Mouse (Mus musculus) G1E (cell line): Measurements from ENCODE around the gene Dnajc16. TPM values are rescaled to one million over a fixed set of nuclear protein-coding genes. Genes with fewer than 3 reads are reported as not detected.

ENCODE experiments used
- ATAC-seq: 2 replicates; pipeline ENCODE4 v1.8.0; 2016; ENCODE audit warnings: mild to moderate bottlenecking; ENCODE audit not compliant: insufficient number of reproducible peaks, poor library complexity, low FRiP score, severe bottlenecking; ENCODE audit errors: extremely low read depth
- DNase-seq: peaks from one replicate; pipeline ENCODE4 v3.0.0; 2012; ENCODE audit warnings: low spot score
- H3K27me3 ChIP-seq: 2 replicates; pipeline ENCODE4 v1.6.1; 2012; ENCODE audit warnings: mild to moderate bottlenecking, low read length, inconsistent platforms; ENCODE audit not compliant: insufficient read depth
- H3K36me3 ChIP-seq: replicated peaks from 2 replicates; pipeline ENCODE3; 2012; ENCODE audit warnings: mild to moderate bottlenecking, inconsistent platforms
- H3K4me1 ChIP-seq: 2 replicates; pipeline ENCODE4 v1.6.1; 2012; ENCODE audit warnings: low read depth, low read length, inconsistent platforms, mixed read lengths; ENCODE audit not compliant: insufficient read depth
- H3K4me3 ChIP-seq: 2 replicates; pipeline ENCODE4 v1.5.1; 2012; ENCODE audit warnings: low read depth, mild to moderate bottlenecking, inconsistent platforms, low read length, moderate library complexity, mixed read lengths
- H3K9me3 ChIP-seq: replicated peaks from 2 replicates; pipeline ENCODE4 v1.6.1; 2012; ENCODE audit warnings: inconsistent platforms
- CTCF ChIP-seq: IDR thresholded peaks from 2 replicates; pipeline ENCODE4 v1.5.1; 2012; ENCODE audit warnings: low read depth, low read length, inconsistent platforms, mixed read lengths
- GATA1 ChIP-seq: IDR thresholded peaks from 2 replicates; pipeline ENCODE4 v1.6.1; 2012; ENCODE audit warnings: borderline replicate concordance, low read length, inconsistent platforms, mixed read lengths
- GATA2 ChIP-seq: IDR thresholded peaks from 2 replicates; pipeline ENCODE4 v1.6.1; 2012; ENCODE audit warnings: low read depth, low read length, inconsistent platforms, borderline replicate concordance
- POLR2AphosphoS5 ChIP-seq: IDR thresholded peaks from 2 replicates; pipeline ENCODE4 v1.6.1; 2012; ENCODE audit warnings: low read depth, low read length, inconsistent platforms; ENCODE audit not compliant: insufficient replicate concordance
- TAL1 ChIP-seq: conservative IDR thresholded peaks from 2 replicates; pipeline ENCODE4 v1.6.1; 2012; ENCODE audit warnings: low read depth, low read length, inconsistent platforms, mixed read lengths
- polyA plus RNA-seq: library from polyadenylated mRNA; stranded (reverse); fragments of >175 nt; gene quantifications from 2 replicates; pipeline ENCODE4 v1.2.3, GENCODE M21; 2012
- total RNA-seq, 2 experiments: library from RNA; stranded (forward) in 1 of 2; stranded (reverse) in 1 of 2; fragments of 200-1000 nt in 1 of 2; fragments of >200 nt in 1 of 2; fragmentation: Nextera tagmentation in 1 of 2; gene quantifications; 2 replicates each; pipeline ENCODE4 v1.2.3; 2014 to 2017

The Dnajc16 gene
- total and polyA plus RNA-seq, 3 experiments = 2.9 to 10.6 (median 9.9) TPM

DNA sequence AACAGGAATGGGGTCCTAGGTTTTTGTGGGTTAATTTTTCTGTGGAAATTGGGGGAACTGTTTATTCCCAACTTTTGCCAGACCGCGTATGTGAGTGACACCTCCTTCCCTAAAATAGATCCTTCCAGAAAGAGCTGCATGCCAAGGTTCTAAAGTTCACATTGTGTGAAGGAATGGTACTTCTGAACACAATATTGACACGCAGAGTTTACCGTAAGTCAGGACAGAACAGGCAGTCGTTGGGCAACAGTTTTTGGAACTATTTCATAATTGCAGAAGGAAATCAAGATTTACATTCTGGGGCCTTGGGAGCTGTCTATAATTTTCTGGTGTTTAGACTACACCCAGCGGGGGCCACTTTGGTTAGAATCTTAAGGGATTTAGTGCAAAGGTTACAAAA lies 68.8 kb downstream of the Dnajc16 start:
- Histone ChIP-seq H3K9me3 (peaks cover 2% of the 10 kb centered on the region; the same call in 1 of the 2 replicates), H3K36me3 (peaks cover 45% of the 10 kb centered on the region), H3K4me1 (peaks cover 65% of the 10 kb centered on the region), H3K4me3 (peak overlapping the region; percentile 99), H3K27me3 (no peaks in the 10 kb centered on the region)
- TF ChIP-seq GATA2 (no peak), TAL1 (no peak), CTCF (no peak), POLR2AphosphoS5 (no peak), GATA1 (no peak)
- no peak for ATAC-seq
- no peak for DNase-seq

DNA sequence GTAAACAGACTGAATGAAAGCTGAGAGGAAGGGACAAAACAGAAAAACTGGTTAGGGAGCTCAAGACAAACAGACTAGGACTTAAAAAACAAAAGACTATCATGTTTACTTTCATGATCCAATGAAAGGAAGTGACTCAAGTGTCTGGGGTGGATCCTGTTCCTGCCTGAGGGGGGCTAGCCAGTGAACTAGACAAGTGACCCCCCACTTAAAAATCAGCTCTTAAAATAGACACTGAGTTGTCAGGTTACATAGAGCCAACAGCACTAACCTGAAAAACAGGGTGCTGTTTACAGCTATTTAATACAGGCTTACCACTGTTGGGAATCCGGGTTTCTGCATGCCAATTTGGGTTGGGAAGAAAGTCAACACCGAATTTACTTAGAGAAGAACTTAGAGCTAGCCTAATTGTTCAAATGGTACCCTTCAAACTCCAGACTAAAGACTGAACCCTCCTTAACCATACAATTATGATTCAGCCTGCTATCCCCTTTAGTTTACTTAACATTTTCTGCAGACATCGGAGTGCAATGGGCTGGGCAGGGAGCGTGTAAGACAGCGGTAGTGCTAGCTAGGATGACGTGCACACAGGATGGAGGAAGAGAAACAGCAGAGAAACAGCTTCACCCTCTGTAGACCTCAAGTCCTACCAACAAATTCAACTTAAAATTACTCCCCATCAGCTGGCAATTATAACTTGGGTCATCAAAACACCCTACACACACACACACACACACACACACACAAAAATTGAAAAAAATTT lies 69.8 kb downstream of the Dnajc16 start:
- ATAC-seq (no peak), DNase-seq (no peak)
- no peaks in the 10 kb centered on the region for H3K27me3 ChIP-seq
- peaks cover 2% of the 10 kb centered on the region; the same call in 1 of the 2 replicates for H3K9me3 ChIP-seq
- H3K36me3 ChIP-seq = peaks cover 55% of the 10 kb centered on the region
- peaks cover 72% of the 10 kb centered on the region for H3K4me1 ChIP-seq
- peak overlapping the region; percentile 42; the same call in 1 of the 2 replicates for H3K4me3 ChIP-seq
- no peak for TF ChIP-seq TAL1
- TF ChIP-seq GATA1 = no peak
- no peak for TF ChIP-seq GATA2
- no peak for TF ChIP-seq CTCF
- TF ChIP-seq POLR2AphosphoS5 = no peak

DNA sequence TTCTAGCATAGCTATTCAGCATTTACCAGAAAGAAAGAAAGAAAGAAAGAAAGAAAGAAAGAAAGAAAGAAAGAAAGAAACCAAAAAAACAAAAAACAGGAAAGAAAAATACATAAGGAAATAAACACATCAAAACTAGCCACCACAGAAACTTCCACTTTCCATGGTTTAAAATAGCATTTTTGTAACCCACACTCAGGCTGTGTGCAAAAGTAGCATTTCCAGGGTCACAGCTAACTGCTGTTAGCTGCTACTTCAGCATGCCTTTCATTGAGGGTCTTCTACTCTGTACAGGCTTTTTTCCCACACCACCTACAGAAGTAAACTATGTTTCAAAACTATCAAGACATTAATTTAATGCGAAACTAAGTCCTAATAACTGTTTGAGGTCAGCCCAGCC lies 71.4 kb downstream of the Dnajc16 start:
- Histone ChIP-seq H3K9me3 (peaks cover 2% of the 10 kb centered on the region; the same call in 1 of the 2 replicates), H3K36me3 (peaks cover 67% of the 10 kb centered on the region), H3K4me3 (no peak overlapping the region), H3K27me3 (no peaks in the 10 kb centered on the region), H3K4me1 (peaks cover 71% of the 10 kb centered on the region)
- DNase-seq (no peak), ATAC-seq (no peak)
- TF ChIP-seq GATA2 (no peak), POLR2AphosphoS5 (no peak), TAL1 (no peak), CTCF (no peak), GATA1 (no peak)

DNA sequence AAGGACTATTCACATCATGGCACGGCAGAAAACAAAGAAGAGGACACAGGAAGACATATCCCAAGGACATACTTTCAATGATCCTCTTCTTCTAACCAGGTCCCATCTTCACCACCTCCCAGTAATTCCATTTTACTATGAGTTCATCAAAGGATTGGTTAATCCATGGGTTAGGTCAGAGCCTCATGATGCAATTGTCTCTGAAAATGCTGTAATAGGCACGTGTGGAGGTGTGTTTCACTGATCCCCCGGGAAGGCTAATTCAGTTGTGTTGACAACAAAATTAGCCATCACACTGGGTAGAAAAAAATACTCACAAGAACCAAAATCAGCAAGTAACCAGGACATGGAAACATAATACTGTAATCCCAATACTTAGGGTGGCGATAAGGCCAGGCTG lies 73.1 kb downstream of the Dnajc16 start:
- Histone ChIP-seq H3K4me1 (peaks cover 81% of the 10 kb centered on the region), H3K36me3 (peaks cover 80% of the 10 kb centered on the region), H3K4me3 (no peak overlapping the region), H3K9me3 (peaks cover 2% of the 10 kb centered on the region; the same call in 1 of the 2 replicates), H3K27me3 (no peaks in the 10 kb centered on the region)
- ATAC-seq (no peak), DNase-seq (no peak)
- TF ChIP-seq POLR2AphosphoS5 (no peak), GATA1 (no peak), TAL1 (no peak), CTCF (no peak), GATA2 (no peak)

DNA sequence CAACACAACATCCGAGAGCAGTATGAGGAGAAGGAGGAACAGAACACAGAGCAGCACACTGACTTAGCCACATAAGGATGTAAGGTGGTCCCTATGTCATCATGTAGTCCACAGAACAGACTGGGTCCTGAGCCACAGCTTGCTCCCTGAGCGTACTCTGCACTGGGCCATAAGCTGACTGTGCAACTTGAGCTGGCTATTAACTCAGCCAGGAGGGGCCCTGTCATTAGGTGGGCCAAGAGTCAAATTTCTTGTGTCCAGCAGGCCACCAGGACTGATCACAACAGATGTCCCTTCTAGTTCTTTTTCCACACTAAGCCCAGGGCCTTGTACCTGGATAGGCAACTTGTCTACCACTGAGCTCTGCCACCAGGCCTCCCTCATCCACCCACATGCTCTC lies 75.7 kb downstream of the Dnajc16 start:
- Histone ChIP-seq H3K4me1 (peaks cover 80% of the 10 kb centered on the region), H3K4me3 (peak overlapping the region; percentile 49; the same call in 1 of the 2 replicates), H3K27me3 (no peaks in the 10 kb centered on the region), H3K9me3 (no peaks in the 10 kb centered on the region), H3K36me3 (peaks cover 83% of the 10 kb centered on the region)
- TF ChIP-seq GATA2 (no peak), POLR2AphosphoS5 (no peak), CTCF (no peak), TAL1 (no peak), GATA1 (no peak)
- DNase-seq (no peak), ATAC-seq (no peak)

DNA sequence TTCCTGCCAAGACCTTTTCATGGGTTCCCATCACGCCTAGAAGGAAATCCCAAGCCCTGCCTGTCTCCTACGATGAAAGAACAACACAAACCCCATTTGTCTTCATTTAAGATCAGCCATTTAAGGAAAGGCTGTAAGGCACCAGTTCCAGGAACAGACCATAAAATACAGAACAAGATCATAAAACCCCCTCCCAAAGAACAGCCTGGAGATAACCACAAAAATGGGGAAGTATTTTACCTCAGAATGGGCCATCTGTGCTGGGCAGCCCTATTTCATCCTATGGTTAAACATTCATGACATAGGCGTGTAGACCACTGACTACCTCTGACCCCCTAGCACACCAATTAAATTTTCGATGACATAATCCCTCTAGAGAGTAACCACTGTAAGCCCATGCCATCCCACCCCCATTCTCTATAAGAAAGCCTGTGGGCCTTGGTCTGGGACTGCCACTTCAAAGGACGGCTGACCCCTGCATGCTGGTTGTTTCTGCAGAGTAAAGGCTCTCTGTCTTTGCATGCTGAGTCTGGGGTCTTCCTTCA lies 77.1 kb downstream of the Dnajc16 start:
- no peak for TF ChIP-seq GATA1
- no peak for TF ChIP-seq GATA2
- TF ChIP-seq POLR2AphosphoS5 = no peak
- TF ChIP-seq CTCF = no peak
- peak; percentile 20; the same call in 1 of the 2 replicates for TF ChIP-seq TAL1
- Histone ChIP-seq H3K36me3 (peaks cover 84% of the 10 kb centered on the region), H3K9me3 (no peaks in the 10 kb centered on the region), H3K4me3 (peak overlapping the region; percentile 41; the same call in 1 of the 2 replicates), H3K4me1 (peaks cover 68% of the 10 kb centered on the region), H3K27me3 (no peaks in the 10 kb centered on the region)
- peak; percentile 65 for ATAC-seq
- DNase-seq = peak; percentile 43
